In genomic region chr11:115598309-115598708, GRCm38 (mm10) we compare ENCODE assay signal across 17 mouse cellular contexts.
"Had no signal": no experiment of that assay in that cellular context is flagged by ENCODE, and none has a peak within 500 bp of the region (broad histone marks: within the 10 kb centered on the region; RNA-seq: fewer than 3 reads in every experiment).

No protein-coding gene starts in this region.

- H3K27me3 ChIP-seq: kidney, embryonic 15.5 days; liver, embryonic 15.5 days; lung, embryonic 15.5 days; midbrain, embryonic 12.5 days; midbrain, embryonic 15.5 days had no signal

- H3K4me3 ChIP-seq: kidney, embryonic 15.5 days; left cerebral cortex, adult 2 months; liver, embryonic 15.5 days; lung, embryonic 15.5 days; midbrain, embryonic 12.5 days; midbrain, embryonic 15.5 days had no signal

- DNase-seq: kidney, adult 11 months; kidney, adult 8-10 months; kidney, postnatal 10 days; kidney, postnatal 36 days; layer of hippocampus, postnatal 36 days; lung, adult 18-20 months; lung, postnatal 10 days; lung, postnatal 36 days; thymus, adult 18-20 months; thymus, postnatal 4 days had no signal

- ATAC-seq: inflammation-experienced regulatory T-cells, adult 6 months; midbrain, embryonic 15.5 days had no signal

- H3K4me2 ChIP-seq: kidney, embryonic 15.5 days; liver, embryonic 15.5 days; lung, embryonic 15.5 days; midbrain, embryonic 12.5 days; midbrain, embryonic 15.5 days had no signal

- H3K9me3 ChIP-seq: kidney, embryonic 15.5 days; liver, embryonic 15.5 days; lung, embryonic 15.5 days; midbrain, embryonic 12.5 days; midbrain, embryonic 15.5 days had no signal

- H3K27ac ChIP-seq: kidney, embryonic 15.5 days; left cerebral cortex, adult 2 months; liver, embryonic 15.5 days; lung, embryonic 15.5 days; midbrain, embryonic 12.5 days; midbrain, embryonic 15.5 days had no signal

- H3K9ac ChIP-seq: kidney, embryonic 15.5 days; liver, embryonic 15.5 days; lung, embryonic 15.5 days; midbrain, embryonic 12.5 days; midbrain, embryonic 15.5 days had no signal
